Mouse (Mus musculus): Measurements from ENCODE around the gene Tnks1bp1. TPM values are rescaled to one million over a fixed set of nuclear protein-coding genes. Genes with fewer than 3 reads are reported as not detected.

Gene Tnks1bp1
- 22.3 TPM for polyA plus RNA-seq (2015; fragmentation: Illumina TruSeq; extraction: RNeasy Lipid Tissue Mini Kit (QIAGEN cat#74804); ENCODE audit: insufficient read depth, low read depth, low replicate concordance)

DNA sequence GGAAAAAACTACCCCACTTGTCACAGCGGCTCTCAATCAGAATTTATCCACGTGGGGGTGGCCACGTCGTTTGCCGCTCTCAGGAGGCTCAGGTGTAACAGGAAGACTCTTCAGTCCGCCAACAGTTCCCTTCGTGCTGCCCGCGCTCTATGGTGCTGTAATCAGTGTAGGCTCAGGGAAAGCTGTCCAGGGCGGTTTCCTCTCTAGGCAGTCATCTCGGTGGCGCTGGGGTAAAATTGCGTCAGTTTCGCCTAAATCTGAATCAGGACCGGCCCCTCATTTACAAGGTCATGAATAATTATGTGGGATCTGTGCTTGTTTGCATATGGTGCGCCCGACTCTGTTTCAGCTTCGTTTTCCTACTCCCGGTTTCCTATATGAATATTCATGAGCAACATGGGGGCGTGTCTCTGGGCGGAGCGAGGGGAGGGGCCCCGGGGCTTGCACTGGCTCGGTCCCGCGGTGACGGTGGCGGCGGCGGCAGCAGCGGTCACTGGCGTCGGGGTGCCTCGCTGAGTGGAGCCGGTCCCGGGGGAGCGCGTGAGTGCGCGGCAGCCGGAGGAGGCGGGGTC is at the start of gene Tnks1bp1:
Gene Tnks1bp1, plus strand, starts transcription at position 427 of the 572 bp plus-strand sequence.

DNA sequence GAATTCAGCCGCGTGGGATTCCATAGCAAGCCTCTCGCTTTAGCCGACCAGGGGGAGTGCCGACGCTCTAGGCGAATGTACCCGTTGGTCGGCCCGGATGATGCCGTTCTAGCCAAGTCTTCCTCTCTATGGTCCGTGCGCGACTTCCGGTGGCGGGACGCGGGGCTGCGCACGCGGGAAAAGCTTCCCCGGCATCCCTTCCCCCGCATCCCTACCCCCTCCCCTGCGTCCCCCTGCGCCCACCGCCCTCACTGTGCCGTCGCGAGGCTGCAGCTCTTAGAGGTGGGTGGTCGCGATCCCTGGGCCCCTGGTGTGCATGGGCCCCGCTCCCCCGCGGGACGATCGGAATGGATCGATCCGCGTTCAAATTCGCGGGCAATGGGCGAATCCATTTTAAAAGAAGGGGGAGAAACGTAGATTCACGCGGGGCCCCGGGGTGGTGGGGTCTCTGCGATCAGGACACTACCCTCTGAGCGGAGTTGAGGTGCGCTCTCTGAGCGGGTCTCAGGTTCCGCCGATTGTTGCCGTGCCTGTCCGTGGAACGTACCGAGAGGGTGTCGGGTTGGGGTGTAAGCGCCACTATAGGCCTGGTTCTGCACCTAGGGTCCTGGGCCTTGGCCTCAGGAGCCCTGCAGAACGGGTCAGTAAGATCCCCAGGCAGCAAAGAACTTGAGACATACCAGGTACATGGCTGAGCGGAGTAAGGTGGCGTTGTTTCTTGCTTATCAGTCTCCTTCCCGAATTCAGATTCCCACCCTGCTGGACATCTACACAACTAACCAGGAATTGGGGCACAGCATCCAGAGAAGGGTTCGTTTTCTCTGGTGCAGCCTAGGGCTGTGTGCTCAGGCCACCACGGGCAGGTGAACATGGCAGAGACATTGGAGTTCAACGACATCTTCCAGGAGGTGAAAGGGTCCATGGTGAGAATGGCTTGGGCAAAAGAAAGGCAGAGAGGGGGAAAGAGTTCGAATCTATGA is 10.5 kb upstream of the Tnks1bp1 start, which contains the start of the genes Ssrp1 and P2rx3:
Gene Ssrp1, plus strand, starts transcription at position 188 of the 980 bp plus-strand sequence.
Gene P2rx3, minus strand, starts transcription at position 416 of the 980 bp plus-strand sequence.

Other genes starting within 250 kb of the Tnks1bp1 start
- gene Ube2l6, start 249.2 kb upstream of the Tnks1bp1 start, polyA plus RNA-seq (2015; fragmentation: Illumina TruSeq; extraction: RNeasy Lipid Tissue Mini Kit (QIAGEN cat#74804); ENCODE audit: insufficient read depth, low read depth, low replicate concordance): 13.6 TPM
- gene Smtnl1, start 225.4 kb upstream of the Tnks1bp1 start, polyA plus RNA-seq (2015; fragmentation: Illumina TruSeq; extraction: RNeasy Lipid Tissue Mini Kit (QIAGEN cat#74804); ENCODE audit: insufficient read depth, low read depth, low replicate concordance): not detected
- gene Timm10, start 221.0 kb upstream of the Tnks1bp1 start, polyA plus RNA-seq (2015; fragmentation: Illumina TruSeq; extraction: RNeasy Lipid Tissue Mini Kit (QIAGEN cat#74804); ENCODE audit: insufficient read depth, low read depth, low replicate concordance): 9.3 TPM
- gene Slc43a1, start 209.2 kb upstream of the Tnks1bp1 start, polyA plus RNA-seq (2015; fragmentation: Illumina TruSeq; extraction: RNeasy Lipid Tissue Mini Kit (QIAGEN cat#74804); ENCODE audit: insufficient read depth, low read depth, low replicate concordance): 2.1 TPM
- 1.6 TPM for gene Rtn4rl2, start 161.3 kb upstream of the Tnks1bp1 start, polyA plus RNA-seq (2015; fragmentation: Illumina TruSeq; extraction: RNeasy Lipid Tissue Mini Kit (QIAGEN cat#74804); ENCODE audit: insufficient read depth, low read depth, low replicate concordance)
- gene Slc43a3, start 111.4 kb upstream of the Tnks1bp1 start, polyA plus RNA-seq (2015; fragmentation: Illumina TruSeq; extraction: RNeasy Lipid Tissue Mini Kit (QIAGEN cat#74804); ENCODE audit: insufficient read depth, low read depth, low replicate concordance): 43.6 TPM
- gene Prg2, start 67.6 kb upstream of the Tnks1bp1 start, polyA plus RNA-seq (2015; fragmentation: Illumina TruSeq; extraction: RNeasy Lipid Tissue Mini Kit (QIAGEN cat#74804); ENCODE audit: insufficient read depth, low read depth, low replicate concordance): not detected
- not detected for gene Prg3, start 59.8 kb upstream of the Tnks1bp1 start, polyA plus RNA-seq (2015; fragmentation: Illumina TruSeq; extraction: RNeasy Lipid Tissue Mini Kit (QIAGEN cat#74804); ENCODE audit: insufficient read depth, low read depth, low replicate concordance)
- gene Ssrp1, start 10.8 kb upstream of the Tnks1bp1 start, polyA plus RNA-seq (2015; fragmentation: Illumina TruSeq; extraction: RNeasy Lipid Tissue Mini Kit (QIAGEN cat#74804); ENCODE audit: insufficient read depth, low read depth, low replicate concordance): 24.0 TPM
- gene P2rx3, start 10.6 kb upstream of the Tnks1bp1 start, polyA plus RNA-seq (2015; fragmentation: Illumina TruSeq; extraction: RNeasy Lipid Tissue Mini Kit (QIAGEN cat#74804); ENCODE audit: insufficient read depth, low read depth, low replicate concordance): 2.8 TPM
- 3.7 TPM for gene Aplnr, start 88.2 kb downstream of the Tnks1bp1 start, polyA plus RNA-seq (2015; fragmentation: Illumina TruSeq; extraction: RNeasy Lipid Tissue Mini Kit (QIAGEN cat#74804); ENCODE audit: insufficient read depth, low read depth, low replicate concordance)
- gene Lrrc55, start 149.2 kb downstream of the Tnks1bp1 start, polyA plus RNA-seq (2015; fragmentation: Illumina TruSeq; extraction: RNeasy Lipid Tissue Mini Kit (QIAGEN cat#74804); ENCODE audit: insufficient read depth, low read depth, low replicate concordance): 0.66 TPM